Mouse (Mus musculus) cerebellum, adult 2 months (tissue): ENCODE data around the gene Armc12. TPM values are rescaled to one million over a fixed set of nuclear protein-coding genes. Genes with fewer than 3 reads are reported as not detected.

Source experiments
- DNase-seq, 2 experiments: peaks; one replicate each; pipeline ENCODE4 v3.0.0; 2021
- H3K27ac ChIP-seq: fragments of 200-500 bp; 2 replicates; pipeline ENCODE4 v1.5.1; 2012; ENCODE audit warnings: low read length, control low read depth, inconsistent platforms; ENCODE audit not compliant: insufficient read depth
- H3K27me3 ChIP-seq: fragments of 200-500 bp; 2 replicates; pipeline ENCODE4 v1.6.1; 2012; ENCODE audit warnings: inconsistent platforms, mild to moderate bottlenecking, low read length, moderate library complexity; ENCODE audit not compliant: control insufficient read depth, insufficient read depth
- H3K4me1 ChIP-seq: fragments of 200-500 bp; 2 replicates; pipeline ENCODE4 v1.6.1; 2011; ENCODE audit warnings: low read length; ENCODE audit not compliant: control insufficient read depth, insufficient read depth
- H3K4me3 ChIP-seq: fragments of 200-500 bp; replicated peaks from 2 replicates; pipeline ENCODE3; 2011; ENCODE audit warnings: mild to moderate bottlenecking, low read depth, low read length, control low read depth; ENCODE audit not compliant: insufficient read depth
- CTCF ChIP-seq: fragments of 200-500 bp; IDR thresholded peaks from 2 replicates; pipeline ENCODE4 v1.5.1; 2011; ENCODE audit warnings: low read depth, mild to moderate bottlenecking, control low read depth, low read length, moderate library complexity, borderline replicate concordance; ENCODE audit not compliant: insufficient read depth
- POLR2A ChIP-seq: fragments of 200-500 bp; IDR thresholded peaks from 2 replicates; pipeline ENCODE4 v1.6.1; 2011; ENCODE audit warnings: low read length, control low read depth, borderline replicate concordance; ENCODE audit not compliant: insufficient read depth
- WGBS: fragments of 180-500 bp; shearing (Covaris S2); methylation state at CpG from one replicate; pipeline ENCODE4 v1.1.7; 2018; 5-methylcytosine and 5-hydroxymethylcytosine counted together
- polyA plus RNA-seq: library from polyadenylated mRNA; depleted of rRNA; stranded (reverse); fragments of >200 nt; gene quantifications from 2 replicates; pipeline ENCODE4 v1.2.3, GENCODE M21; 2012

The Armc12 gene
- polyA plus RNA-seq, 1 experiment = not detected

DNA sequence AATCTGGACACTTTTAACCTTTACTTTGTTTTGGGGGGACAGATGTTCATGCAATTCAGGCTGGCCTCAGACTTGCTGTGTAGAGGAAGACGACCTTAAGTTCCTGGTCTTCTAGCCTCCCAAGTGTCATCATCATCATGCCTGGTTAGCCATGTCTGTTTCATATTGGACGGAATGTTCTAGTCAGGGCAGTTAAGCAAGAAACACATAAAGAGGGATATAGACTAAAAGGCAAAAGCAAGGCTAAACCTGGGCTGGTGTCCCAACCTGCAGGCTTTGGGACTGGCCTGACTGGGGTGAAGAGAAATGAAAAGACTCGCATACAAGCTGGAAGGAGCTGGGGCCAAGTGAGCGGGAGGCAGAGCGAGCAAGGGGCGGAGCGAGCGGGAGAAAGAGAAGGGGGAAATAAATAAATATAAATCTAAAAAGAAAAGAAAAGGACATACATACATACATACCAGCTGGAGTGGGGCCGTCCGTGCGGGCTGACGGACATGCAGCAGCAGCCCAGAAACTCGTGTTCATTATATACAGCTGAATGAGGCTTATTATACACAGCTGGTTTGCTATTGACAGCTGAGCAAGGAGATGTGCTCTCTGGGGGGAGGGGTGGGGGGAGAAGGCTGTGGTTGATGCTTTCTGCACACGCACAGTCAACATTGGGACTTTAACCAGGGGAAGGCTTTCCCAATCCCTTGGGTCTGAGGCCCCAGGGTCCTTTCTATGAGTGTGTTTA is 39.4 kb upstream of the Armc12 start:
- Histone ChIP-seq H3K27me3 (no peaks in the 10 kb centered on the region; the same call in 1 of the 2 replicates), H3K27ac (no peak overlapping the region), H3K4me1 (no peaks in the 10 kb centered on the region), H3K4me3 (no peak overlapping the region)
- 69% methylated on average over 14 of the region's 14 CpGs for WGBS
- TF ChIP-seq POLR2A = no peak
- no peak for TF ChIP-seq CTCF
- no peak for DNase-seq

GRCm38 (mm10) chr17:28495832-28496231 is 34.8 kb upstream of the Armc12 start:
- no peak for DNase-seq
- Histone ChIP-seq H3K4me3 (no peak overlapping the region), H3K27ac (no peak overlapping the region), H3K4me1 (no peaks in the 10 kb centered on the region), H3K27me3 (no peaks in the 10 kb centered on the region; the same call in 1 of the 2 replicates)
- no peak for TF ChIP-seq CTCF
- no peak for TF ChIP-seq POLR2A
- 94% methylated on average over 8 of the region's 8 CpGs for WGBS

DNA sequence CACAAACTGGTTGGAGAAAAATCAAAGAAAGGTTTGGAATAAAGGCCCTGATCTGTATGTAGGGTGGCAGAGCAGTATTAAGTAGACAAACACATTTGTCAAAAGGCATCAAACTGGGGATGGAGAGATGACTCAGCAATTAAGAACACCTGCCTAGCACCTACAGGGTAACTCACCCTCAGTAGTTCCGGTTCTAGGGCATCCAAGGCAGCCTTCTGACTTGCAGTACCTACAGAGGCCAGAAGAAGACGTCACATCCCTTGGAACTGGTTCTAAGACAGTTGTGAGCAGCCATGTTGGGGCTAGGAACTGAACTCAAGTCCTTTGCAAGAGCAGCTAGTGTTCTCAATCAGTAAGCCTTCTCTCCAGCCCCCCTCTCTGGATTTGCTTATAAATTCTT is 31.4 kb upstream of the Armc12 start:
- H3K4me1 ChIP-seq = no peaks in the 10 kb centered on the region
- no peaks in the 10 kb centered on the region; the same call in 1 of the 2 replicates for H3K27me3 ChIP-seq
- 72% methylated on average over 2 of the region's 2 CpGs for WGBS
- no peak overlapping the region for H3K4me3 ChIP-seq
- no peak for DNase-seq
- TF ChIP-seq POLR2A (no peak), CTCF (no peak)
- no peak overlapping the region for H3K27ac ChIP-seq

DNA sequence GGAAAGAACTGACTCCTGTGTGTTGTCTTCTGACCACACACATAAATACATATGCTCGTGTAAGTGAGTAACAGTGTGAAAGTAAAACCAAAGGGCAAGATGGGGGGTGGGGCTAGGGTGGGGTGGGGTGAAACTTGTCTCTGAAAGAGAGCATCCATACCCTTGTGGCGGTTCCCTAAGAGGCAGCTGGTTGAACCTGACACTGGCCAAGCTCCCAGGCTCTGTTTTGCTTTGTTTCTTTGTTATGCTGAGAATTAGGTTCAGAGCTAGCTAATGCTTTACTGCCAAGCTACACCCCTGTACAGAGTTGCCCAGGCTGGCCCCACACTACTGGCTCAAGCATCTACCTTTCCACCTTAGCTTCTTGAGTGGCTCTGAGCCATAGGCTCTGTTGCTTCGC is 30.1 kb upstream of the Armc12 start:
- no peaks in the 10 kb centered on the region for H3K27me3 ChIP-seq
- no peaks in the 10 kb centered on the region for H3K4me1 ChIP-seq
- no peak for DNase-seq
- H3K27ac ChIP-seq = no peak overlapping the region
- WGBS = 94% methylated on average over 3 of the region's 3 CpGs
- TF ChIP-seq POLR2A (no peak), CTCF (no peak)
- no peak overlapping the region for H3K4me3 ChIP-seq

DNA sequence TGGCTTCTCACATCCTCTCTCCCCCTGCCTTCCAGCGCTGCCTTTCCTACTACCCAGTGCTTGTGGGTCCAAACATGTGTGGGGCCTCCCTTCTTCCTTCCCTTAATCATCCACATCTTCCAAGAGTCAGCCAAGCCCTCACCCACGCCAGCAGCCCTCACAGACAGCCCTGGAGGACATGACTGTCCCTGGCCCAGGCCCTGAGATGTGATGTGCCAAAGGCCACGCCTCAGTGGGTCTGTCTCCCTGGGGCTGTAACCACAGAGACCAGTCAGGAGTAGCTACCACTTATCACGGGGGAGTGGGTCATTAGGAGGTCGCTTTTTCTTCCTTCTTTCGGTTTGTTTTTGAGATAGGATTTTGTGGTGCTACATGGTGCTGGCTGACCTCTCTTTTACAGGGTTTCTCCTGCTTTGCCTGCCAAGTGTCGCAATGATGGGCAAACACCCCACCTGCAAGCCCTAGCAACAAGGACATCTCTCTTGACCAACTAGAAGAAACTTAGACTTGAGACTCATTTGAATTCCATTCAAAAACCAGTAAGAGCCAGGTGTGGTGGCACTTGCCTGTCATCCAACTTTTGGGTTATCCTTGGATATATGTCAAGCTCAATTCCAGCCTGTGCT is 28.3 kb upstream of the Armc12 start:
- 49% methylated on average over 7 of the region's 7 CpGs for WGBS
- no peak overlapping the region for H3K27ac ChIP-seq
- TF ChIP-seq CTCF (no peak), POLR2A (no peak)
- H3K4me3 ChIP-seq = no peak overlapping the region
- DNase-seq = no peak
- no peaks in the 10 kb centered on the region for H3K4me1 ChIP-seq
- H3K27me3 ChIP-seq = no peaks in the 10 kb centered on the region

DNA sequence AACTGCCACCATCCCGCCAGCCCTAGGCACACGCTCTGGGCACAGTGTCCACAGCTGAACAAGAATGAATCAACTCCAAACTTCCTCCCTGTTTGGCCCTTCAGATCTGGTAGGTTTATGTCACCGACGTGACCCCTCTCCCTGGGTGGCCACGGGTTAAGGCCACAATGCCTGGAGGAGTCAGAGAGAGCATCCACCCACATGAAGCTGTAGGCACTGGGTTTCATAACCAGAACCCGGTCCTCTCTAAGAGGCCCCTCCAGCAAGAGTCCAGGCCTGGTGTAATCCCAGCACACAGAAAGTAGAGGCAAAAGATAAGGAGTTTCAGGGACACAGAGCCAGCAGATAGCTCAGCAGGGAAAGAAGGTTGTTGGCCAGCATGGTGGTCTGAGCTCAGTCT is 26.4 kb upstream of the Armc12 start:
- no peak for TF ChIP-seq CTCF
- no peak for TF ChIP-seq POLR2A
- DNase-seq = no peak
- H3K27me3 ChIP-seq = no peaks in the 10 kb centered on the region
- H3K27ac ChIP-seq = no peak overlapping the region
- no peak overlapping the region for H3K4me3 ChIP-seq
- no peaks in the 10 kb centered on the region for H3K4me1 ChIP-seq
- 83% methylated on average over 6 of the region's 6 CpGs for WGBS

- H3K27me3 ChIP-seq = no peaks in the 10 kb centered on the region
- WGBS = 93% methylated on average over 4 of the region's 4 CpGs
- H3K27ac ChIP-seq = no peak overlapping the region
- no peak for DNase-seq
- H3K4me3 ChIP-seq = no peak overlapping the region
- no peaks in the 10 kb centered on the region for H3K4me1 ChIP-seq
- no peak for TF ChIP-seq CTCF
- no peak for TF ChIP-seq POLR2A
Observed at GRCm38 (mm10) chr17:28505591-28505990, 25.0 kb upstream of the Armc12 start.

- WGBS = 47% methylated on average over 5 of the region's 5 CpGs
- DNase-seq = no peak
- no peaks in the 10 kb centered on the region for H3K27me3 ChIP-seq
- H3K27ac ChIP-seq = no peak overlapping the region
- no peaks in the 10 kb centered on the region for H3K4me1 ChIP-seq
- TF ChIP-seq POLR2A (no peak), CTCF (no peak)
- no peak overlapping the region for H3K4me3 ChIP-seq
Observed at GRCm38 (mm10) chr17:28506895-28507294, 23.7 kb upstream of the Armc12 start.
